Mouse (Mus musculus): ENCODE measurements around the gene Wap.

The Wap gene

DNA sequence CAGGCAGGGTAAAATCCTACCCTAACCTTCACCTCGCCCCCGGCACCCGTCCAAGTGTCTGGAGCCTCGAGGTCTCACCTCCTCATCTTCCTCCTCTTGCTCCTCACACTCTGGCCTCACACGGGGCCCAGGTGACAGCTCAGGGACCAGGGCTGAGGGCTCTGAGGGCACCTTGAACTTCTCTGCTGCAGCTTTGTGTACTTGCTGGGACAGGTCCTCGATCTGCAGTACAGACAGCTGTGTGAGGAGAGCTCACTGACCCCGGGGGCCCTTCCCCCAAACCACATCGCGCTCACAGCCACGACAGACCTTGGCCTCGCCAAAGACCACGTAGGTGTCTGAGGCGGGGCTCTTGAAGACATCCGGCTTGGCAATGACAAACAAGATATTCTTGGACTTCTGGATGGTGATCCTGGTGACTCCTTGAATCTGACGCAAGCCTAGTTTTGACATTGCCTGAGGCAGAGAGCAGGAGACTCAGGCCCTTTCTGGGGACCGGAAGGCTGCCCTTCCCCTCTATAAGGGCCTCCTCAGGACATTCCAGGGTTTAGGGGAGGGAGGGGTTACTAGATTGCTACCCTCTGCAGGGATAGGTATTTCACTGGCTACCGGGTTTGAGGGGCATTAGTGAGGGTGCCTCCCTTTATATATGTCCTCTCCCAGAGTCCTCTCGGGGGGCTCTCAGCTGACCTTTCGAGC, 40.1 kb downstream of the Wap start:
- DNase-seq (ENCODE audit: extremely low read depth, insufficient read length, low spot score): no peak

DNA sequence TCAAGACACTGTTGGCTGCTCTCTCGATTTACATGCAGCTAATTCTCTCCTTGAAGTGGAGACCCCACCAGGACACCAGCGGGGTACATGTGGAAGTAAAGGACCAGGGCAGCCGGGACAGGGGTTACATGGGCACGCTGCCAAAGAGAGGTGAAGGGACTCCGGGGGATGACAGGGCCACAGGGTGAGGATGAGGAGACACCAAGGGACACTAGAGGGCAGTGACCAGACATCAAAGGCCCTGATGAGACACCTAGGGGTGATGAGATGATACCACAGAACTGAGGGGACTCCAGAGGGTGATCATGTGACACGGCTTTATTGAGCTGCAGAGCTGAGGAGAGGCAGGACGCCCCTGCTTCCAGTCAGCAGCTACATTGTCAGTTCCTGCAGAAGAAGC, 40.9 kb downstream of the Wap start:
- DNase-seq (ENCODE audit: extremely low read depth, insufficient read length, low spot score): no peak

DNA sequence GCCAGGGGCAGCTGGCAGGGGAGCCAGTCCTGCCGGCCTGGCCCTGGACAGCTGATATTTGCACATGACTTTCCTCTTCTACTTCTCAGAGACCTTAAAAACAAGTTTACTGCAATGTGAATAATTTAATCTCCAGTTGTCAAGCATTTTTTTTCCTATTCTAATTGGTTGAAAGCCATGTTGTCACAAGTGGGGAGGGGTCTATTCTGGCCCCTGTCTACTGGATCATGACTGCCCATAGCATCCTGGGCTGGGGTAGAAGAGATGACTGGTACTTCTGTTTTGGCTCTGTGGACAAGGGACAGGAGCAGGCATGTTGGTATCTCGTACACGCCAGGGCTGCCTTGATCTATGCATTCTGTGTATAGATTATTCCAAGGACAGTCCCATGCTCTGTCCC, 41.8 kb downstream of the Wap start:
- DNase-seq (ENCODE audit: extremely low read depth, insufficient read length, low spot score): no peak

DNA sequence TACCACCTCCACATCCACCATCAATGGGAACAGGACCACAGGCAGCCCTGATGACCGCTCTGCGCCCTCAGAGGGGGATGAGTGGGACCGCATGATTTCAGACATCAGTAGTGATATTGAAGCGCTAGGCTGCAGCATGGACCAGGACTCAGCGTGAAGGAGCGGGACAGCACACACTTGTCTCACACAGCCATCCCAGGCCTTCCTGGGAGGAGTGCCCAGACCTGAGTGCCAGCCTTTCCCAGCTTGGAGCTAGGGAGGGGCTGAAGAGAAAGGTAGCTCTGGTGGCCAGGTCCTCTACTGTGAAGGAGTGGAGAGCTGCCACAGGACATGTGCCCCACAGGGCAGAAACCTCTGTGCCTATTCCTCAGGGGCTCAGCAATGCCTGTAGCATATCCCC, 42.2 kb downstream of the Wap start:
- DNase-seq (ENCODE audit: extremely low read depth, insufficient read length, low spot score): no peak

DNA sequence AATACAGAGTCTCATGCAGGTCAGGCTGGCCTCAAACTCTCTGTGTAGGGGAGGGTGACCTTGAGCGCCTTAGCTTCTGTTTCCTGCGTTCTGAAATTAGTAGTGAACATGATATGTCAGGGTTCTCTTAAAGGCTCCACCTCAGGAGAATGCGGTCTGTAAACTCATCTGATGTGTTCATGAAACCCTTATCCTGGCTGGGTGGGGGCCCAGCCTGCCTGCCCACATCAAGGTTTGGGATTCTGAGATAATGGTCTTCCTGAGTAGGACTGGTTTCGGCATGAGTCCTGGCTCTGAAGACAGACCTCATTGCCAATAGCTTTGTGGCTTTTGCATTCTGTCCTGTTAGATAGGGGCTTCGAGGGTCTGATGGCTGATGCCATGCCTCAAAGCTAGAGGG, 43.1 kb downstream of the Wap start:
- no peak for DNase-seq (ENCODE audit: extremely low read depth, insufficient read length, low spot score)

DNA sequence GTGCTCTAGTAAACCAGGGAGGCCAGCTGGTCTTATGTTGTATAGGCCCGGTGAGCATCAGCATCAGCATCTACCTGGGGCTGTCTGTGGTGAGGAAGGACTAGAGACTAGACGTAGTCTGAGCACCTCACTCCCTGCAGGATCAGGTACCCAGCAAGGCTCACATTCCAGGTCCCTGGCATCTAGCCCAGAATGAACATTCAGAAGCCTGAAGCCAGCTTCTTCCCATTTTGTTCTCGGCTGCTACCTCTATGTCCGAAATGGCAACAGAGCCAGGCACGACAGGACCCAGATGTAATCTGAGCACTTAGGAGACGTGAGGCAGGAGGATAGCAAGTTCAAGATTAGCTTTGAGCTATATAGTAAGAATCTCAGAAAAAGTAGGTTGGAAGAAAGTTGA, 43.6 kb downstream of the Wap start:
- no peak for DNase-seq (ENCODE audit: extremely low read depth, insufficient read length, low spot score)

DNA sequence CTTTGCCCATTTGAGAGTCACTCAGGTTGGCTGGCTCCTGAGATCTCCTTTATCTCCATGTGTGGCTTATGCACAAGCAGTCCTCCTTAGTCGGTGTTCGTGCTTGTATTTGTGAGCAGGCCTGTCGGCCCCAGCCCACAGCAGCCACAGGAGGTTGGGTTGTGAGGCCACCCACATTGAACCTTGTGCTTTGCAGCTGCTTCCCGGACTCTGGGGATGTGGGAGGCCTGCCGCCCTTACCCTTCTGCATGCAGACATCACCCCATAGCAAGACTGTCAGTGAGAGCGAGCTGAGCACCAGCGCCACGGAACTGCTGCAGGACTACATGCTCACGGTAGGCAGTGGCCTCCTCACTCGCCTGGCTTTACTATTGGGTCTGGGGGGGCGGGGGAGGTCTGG, 45.0 kb downstream of the Wap start:
- DNase-seq (ENCODE audit: extremely low read depth, insufficient read length, low spot score): no peak

DNA sequence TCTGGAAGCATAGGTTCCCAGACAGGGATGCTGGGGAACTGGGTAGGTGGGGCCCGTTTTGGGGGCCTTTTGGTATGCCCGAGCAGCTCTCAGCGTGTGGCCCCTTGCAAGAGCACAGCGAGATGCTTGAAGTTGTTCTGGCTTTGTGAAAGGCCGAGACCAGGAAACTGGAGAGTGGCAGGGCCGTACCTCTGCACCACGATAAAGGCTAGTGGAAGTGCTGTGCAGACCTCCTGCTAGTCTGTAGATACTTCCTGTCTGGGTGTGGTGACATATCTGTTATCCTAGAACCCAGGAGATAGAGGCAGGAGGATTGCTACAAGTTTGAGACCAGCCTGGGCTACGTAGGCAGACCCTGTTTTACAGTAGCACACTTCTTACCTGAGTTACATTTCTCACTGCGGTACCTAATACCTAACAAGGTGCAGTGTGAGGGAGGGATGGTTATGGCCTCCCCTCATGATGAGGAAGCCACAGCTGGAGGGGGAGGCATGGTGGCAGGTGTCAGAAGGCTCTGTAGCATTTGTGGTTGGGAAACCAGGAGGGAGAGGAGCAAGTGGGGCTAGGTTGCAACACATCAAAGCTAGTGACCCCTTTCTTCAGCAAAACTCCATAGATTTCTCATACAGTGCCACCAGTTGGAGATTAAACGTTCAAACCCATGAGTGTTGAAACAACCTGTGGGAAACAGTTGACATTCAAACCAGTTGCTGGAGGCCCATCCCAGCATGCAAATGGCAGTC, 47.3 kb downstream of the Wap start:
- DNase-seq (ENCODE audit: extremely low read depth, insufficient read length, low spot score): no peak

DNA sequence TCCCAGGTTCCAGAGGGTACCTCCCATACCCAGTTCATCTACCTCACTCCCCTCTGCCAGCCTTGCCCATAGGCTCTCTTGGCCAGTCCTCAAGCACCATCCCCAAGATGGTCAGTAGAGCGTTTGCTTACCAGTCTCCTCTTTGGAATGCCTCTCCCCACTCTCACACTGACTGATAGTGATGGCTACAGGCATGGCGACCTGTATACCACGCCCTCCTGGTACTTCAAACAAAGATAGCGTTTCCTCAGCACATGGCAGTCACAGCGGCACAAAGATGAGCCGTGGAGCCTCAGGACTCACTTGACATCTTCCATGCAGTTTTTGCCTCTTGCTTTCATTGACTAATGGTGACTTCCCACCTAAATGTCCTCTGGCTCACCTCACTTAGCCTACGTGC, 48.6 kb downstream of the Wap start:
- DNase-seq (ENCODE audit: extremely low read depth, insufficient read length, low spot score): no peak

DNA sequence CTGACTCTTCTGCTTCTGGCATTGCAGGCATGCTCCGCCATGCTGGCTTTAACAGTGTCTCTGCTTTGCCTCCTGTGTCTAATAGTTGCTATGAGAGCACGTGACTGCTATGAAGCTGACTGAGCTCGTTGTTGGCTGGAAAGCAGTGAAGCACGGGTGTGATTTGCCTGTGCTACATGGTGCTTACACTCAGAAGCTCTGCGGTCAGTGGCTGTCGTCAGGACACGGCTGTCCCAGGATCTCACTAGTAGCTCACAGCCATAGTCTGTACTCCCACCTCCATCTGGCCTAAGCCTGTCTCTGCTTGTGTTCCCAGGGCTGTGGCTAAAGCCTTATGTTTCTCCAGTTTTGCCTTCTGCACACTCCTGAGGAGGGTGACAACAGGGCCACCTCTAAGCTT, 50.1 kb downstream of the Wap start:
- no peak for DNase-seq (ENCODE audit: extremely low read depth, insufficient read length, low spot score)

DNA sequence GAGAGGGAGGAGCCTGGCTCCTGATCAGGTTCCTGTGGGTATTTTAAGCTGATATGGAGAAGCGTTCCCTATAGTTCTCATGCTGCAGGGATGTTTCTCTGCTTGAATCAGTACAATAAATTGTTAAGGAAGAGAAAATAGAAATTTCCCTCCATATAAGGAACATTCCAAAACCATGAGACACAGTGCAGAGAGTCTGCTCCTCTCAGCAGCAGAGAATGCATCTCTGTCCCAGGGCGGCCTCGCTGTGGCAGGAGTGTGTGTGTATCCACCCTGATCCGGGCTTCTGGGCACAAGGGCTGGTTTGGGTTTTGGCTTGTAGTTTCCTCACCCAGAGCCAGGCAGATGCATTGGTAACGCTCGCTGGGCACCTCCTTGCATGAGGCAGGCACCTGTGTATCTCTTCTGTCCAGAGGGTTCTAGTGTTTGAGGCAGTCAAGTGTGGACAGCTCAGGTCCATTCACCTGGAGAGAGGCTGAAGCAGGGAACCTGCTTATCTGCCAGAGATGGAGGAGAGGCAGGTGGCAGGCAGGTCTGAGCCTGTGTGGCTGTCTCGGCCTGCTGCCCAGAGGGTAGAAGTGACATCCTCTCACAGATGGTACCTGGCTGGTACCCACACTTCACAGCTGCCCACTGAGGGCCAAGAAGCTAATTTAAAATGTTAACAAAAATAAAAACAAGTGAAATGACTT, 51.0 kb downstream of the Wap start:
- no peak for DNase-seq (ENCODE audit: extremely low read depth, insufficient read length, low spot score)

DNA sequence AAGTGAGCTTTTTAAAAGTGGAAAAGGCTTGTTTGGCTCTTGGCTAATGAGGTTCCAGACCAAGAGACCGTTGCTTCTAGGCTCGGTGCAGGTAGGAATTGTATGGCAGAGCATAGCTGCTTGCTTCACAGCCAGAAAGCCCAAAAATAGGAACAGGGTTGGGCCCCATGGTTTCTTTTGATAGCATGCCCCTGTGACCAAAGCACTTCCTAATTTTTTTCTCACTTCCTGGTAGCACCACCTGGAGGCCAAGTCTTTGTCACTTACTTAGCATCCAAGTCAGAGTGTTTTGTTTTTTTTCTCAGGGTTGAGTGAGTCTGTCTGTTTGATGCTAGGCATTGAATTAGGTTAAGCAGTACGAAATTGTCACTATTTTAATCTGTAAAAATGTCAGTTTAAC, 51.8 kb downstream of the Wap start:
- DNase-seq (ENCODE audit: extremely low read depth, insufficient read length, low spot score): no peak

DNA sequence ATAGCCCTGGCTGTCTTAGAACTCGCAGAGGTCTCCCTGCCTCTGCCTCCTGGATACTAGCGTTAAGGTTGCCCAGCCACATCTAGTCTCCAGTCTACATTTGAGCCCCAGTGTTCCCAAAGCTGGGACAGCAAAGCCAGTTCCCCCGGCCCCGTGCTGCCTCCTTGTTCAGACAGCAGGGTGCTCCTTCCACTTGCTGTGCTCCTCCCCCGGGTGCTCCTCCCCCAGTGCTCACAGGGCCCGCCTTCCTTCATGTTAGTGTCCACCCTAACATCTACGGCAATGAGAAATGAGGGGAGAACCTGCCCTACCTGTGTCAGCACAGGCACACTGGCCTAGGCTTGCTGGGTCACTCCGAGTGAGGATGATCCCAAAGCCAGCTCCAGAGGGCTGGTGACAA, 52.7 kb downstream of the Wap start:
- DNase-seq (ENCODE audit: extremely low read depth, insufficient read length, low spot score): no peak
